Mouse (Mus musculus): Measurements from ENCODE around the gene Rufy2.

DNA sequence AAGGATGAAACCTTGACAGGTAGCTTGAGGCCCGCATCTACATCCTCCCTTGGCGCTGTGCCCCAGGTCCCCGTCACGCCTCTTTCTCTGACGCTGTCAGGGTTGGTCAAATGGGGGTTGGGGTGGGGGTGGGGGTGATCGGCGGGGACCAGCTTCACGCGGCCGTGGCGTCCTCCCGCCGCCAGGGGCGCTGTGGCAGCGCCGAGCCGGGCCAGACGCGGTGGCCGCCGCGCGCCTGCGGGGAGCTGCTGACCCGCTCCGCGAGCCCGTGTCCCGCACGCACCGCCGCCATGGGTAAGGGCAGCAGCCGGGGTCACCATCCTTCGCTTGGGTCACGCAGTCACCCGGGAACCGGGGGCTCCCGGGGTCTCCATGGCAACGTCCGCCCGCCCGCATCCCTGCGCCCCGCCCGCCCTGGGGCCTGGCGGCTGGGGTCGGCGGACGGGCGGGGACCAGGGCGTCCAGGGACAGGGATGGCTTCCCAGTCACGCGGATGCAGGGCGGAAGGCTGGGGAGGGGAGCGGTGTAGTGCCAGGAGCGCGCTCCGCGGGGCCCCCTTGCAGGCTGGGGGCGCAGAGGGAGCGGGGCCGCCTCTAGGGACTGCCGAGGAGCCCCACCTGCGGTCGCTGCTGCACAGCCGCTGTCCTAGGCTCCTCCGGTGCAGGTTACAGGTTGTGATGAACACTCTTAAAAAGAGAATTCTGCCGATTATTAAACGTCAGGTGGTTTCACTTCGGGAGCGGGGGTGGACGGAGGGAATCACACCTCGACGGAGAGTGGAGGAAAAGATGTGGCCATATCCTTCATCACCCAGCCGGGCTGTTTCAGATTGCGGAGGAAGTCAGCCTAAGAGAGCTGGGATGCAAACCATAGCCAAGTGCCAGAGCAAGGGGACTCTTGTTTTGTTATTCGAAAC lies at the start of gene Rufy2:
- TF ChIP-seq CTCF (IDR thresholded peaks at IDR 0.05; ENCODE audit: borderline replicate concordance, insufficient read depth, low read length) (peak; percentile 47), POLR2A (IDR thresholded peaks at IDR 0.05; ENCODE audit: low read depth, low read length) (peak; percentile 76)
